ENCODE assay signal across 10 mouse cellular contexts in the genomic region with DNA sequence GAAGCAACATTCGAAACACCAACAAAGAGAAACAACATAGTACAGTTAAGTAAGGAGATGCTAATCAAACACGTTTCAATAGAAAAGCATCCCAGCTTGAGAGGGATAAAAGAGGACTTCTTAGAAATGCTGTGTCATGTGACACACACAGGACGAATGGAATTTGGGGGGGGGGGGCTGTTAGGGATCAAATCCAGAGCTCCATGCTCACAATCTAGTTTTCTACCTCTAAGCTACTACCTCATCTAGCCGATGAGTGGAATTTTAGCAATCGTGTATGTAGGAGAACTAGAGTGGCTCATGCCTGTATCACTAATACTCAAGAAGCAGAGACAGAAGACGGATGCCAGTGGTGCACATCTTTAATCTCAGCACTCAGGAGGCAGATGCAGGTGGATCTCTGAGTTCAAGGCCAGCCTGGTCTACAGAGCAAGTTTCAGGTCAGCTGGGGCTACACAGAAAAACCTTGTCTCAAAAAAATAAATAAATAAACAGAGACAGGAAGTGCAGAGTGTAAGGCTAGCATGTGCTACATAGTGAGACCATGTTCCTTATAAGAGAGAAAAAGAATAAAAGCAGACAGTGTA. TPM values are rescaled to one million over a fixed set of nuclear protein-coding genes. Genes with fewer than 3 reads are reported as not detected.
DNase-seq lines count a peak whose midpoint lies in the region; ATAC-seq and TF ChIP-seq lines count a peak whose summit lies in the region.
"Had no signal": no experiment of that assay in that cellular context is flagged by ENCODE, and none has a peak within 500 bp of the region (broad histone marks: within the 10 kb centered on the region; RNA-seq: fewer than 3 reads in every experiment).

No protein-coding gene starts in this region.

- H3K4me2 ChIP-seq in kidney, embryonic 14.5 days (replicated peaks; ENCODE audit: low read depth, low read length) = no peak overlapping the region; the same call in 1 of the 2 replicates
- no peak overlapping the region; the same call in 1 of the 2 replicates for H3K4me2 ChIP-seq in embryonic facial prominence, embryonic 11.5 days (ENCODE audit: low read depth, low read length)
- H3K4me2 ChIP-seq in hindbrain, postnatal 0 days (ENCODE audit: low read depth, low read length) = peak overlapping the region; percentile 82
- H3K4me2 ChIP-seq in midbrain, postnatal 0 days (ENCODE audit: low read depth, low read length, poor library complexity, severe bottlenecking) = peak overlapping the region; percentile 51

- no peak for TF ChIP-seq CTCF in hindbrain, postnatal 0 days (IDR thresholded peaks at IDR 0.05; ENCODE audit: low read depth)
- no peak for TF ChIP-seq CTCF in midbrain, postnatal 0 days (IDR thresholded peaks at IDR 0.05)

- H3K27me3 ChIP-seq in kidney, embryonic 14.5 days (ENCODE audit: control insufficient read depth, insufficient read depth, low read length) = no peaks in the 10 kb centered on the region
- no peaks in the 10 kb centered on the region for H3K27me3 ChIP-seq in embryonic facial prominence, embryonic 11.5 days (ENCODE audit: control insufficient read depth, insufficient read depth, low read length)
- no peaks in the 10 kb centered on the region for H3K27me3 ChIP-seq in hindbrain, postnatal 0 days (ENCODE audit: insufficient read depth, low read length)
- no peaks in the 10 kb centered on the region for H3K27me3 ChIP-seq in midbrain, postnatal 0 days (ENCODE audit: insufficient read depth, low read length)

- peaks cover 27% of the 10 kb centered on the region for H3K4me1 ChIP-seq in kidney, embryonic 14.5 days (ENCODE audit: control insufficient read depth, insufficient read depth, low read length)
- H3K4me1 ChIP-seq in embryonic facial prominence, embryonic 11.5 days (ENCODE audit: control insufficient read depth, insufficient read depth, low read length) = peaks cover 3% of the 10 kb centered on the region; the same call in 1 of the 2 replicates
- H3K4me1 ChIP-seq in hindbrain, postnatal 0 days (ENCODE audit: insufficient read depth, low read length) = peaks cover 18% of the 10 kb centered on the region; the same call in 1 of the 2 replicates
- peaks cover 9% of the 10 kb centered on the region; the same call in 1 of the 2 replicates for H3K4me1 ChIP-seq in midbrain, postnatal 0 days (ENCODE audit: insufficient read depth, low read length)

- DNase-seq in kidney, postnatal 14 days = no peak
- DNase-seq in embryonic facial prominence, embryonic 11.5 days (ENCODE audit: low spot score) = no peak
- no peak for DNase-seq in hindbrain, postnatal 0 days (ENCODE audit: low spot score)
- DNase-seq in midbrain, postnatal 0 days (ENCODE audit: low spot score) = no peak
- no peak for DNase-seq in thymus, postnatal 25 days
- DNase-seq in layer of hippocampus, postnatal 36 days = no peak
- no peak for DNase-seq in frontal cortex, adult 2 months (ENCODE audit: extremely low spot score in 1 of 2, low spot score in 1 of 2)
- DNase-seq: embryo, embryonic 11 days; kidney, adult 8-10 months had no signal

- peaks cover 10% of the 10 kb centered on the region for H3K36me3 ChIP-seq in kidney, embryonic 14.5 days (ENCODE audit: control insufficient read depth, insufficient read depth, low read length)
- H3K36me3 ChIP-seq in embryonic facial prominence, embryonic 11.5 days (replicated peaks; ENCODE audit: control insufficient read depth, insufficient read depth, low read depth, low read length) = no peaks in the 10 kb centered on the region; the same call in 1 of the 2 replicates
- no peaks in the 10 kb centered on the region; the same call in 1 of the 2 replicates for H3K36me3 ChIP-seq in hindbrain, postnatal 0 days (ENCODE audit: insufficient read depth, low read length)
- peaks cover 3% of the 10 kb centered on the region; the same call in 1 of the 2 replicates for H3K36me3 ChIP-seq in midbrain, postnatal 0 days (ENCODE audit: insufficient read depth, low read length)

- H3K9me3 ChIP-seq in kidney, embryonic 14.5 days (ENCODE audit: control insufficient read depth, low read length) = no peaks in the 10 kb centered on the region
- no peaks in the 10 kb centered on the region for H3K9me3 ChIP-seq in embryonic facial prominence, embryonic 11.5 days (replicated peaks; ENCODE audit: control insufficient read depth, low read length)
- no peaks in the 10 kb centered on the region for H3K9me3 ChIP-seq in hindbrain, postnatal 0 days (ENCODE audit: low read length)
- H3K9me3 ChIP-seq in midbrain, postnatal 0 days (ENCODE audit: low read length) = no peaks in the 10 kb centered on the region

- 83% methylated on average over 6 of the region's 6 CpGs for WGBS in kidney, embryonic 14.5 days
- 76% methylated on average over 6 of the region's 6 CpGs for WGBS in embryonic facial prominence, embryonic 11.5 days
- 76% methylated on average over 6 of the region's 6 CpGs for WGBS in hindbrain, postnatal 0 days
- 60% methylated on average over 6 of the region's 6 CpGs for WGBS in midbrain, postnatal 0 days

- H3K4me3 ChIP-seq in kidney, embryonic 14.5 days (ENCODE audit: low read length) = no peak overlapping the region
- no peak overlapping the region for H3K4me3 ChIP-seq in embryonic facial prominence, embryonic 11.5 days (ENCODE audit: low read depth, low read length)
- H3K4me3 ChIP-seq in hindbrain, postnatal 0 days (ENCODE audit: low read length) = 0 out of 2 replicates have a peak overlapping the region, but pooled peaks have one; percentile 77
- H3K4me3 ChIP-seq in midbrain, postnatal 0 days (ENCODE audit: low read depth, low read length) = peak overlapping the region; percentile 98

- peak overlapping the region; percentile 96; the same call in 1 of the 2 replicates for H3K9ac ChIP-seq in kidney, embryonic 14.5 days (ENCODE audit: low read depth, low read length)
- H3K9ac ChIP-seq in embryonic facial prominence, embryonic 11.5 days (replicated peaks; ENCODE audit: low read length) = no peak overlapping the region; the same call in 1 of the 2 replicates
- H3K9ac ChIP-seq in hindbrain, postnatal 0 days (replicated peaks; ENCODE audit: low read length) = peak overlapping the region; percentile 93; the same call in 1 of the 2 replicates
- 0 out of 2 replicates have a peak overlapping the region, but pooled peaks have one; percentile 34 for H3K9ac ChIP-seq in midbrain, postnatal 0 days (replicated peaks; ENCODE audit: low read length, poor library complexity, severe bottlenecking)

- H3K27ac ChIP-seq in kidney, embryonic 14.5 days (ENCODE audit: low read depth, low read length) = no peak overlapping the region
- H3K27ac ChIP-seq in embryonic facial prominence, embryonic 11.5 days (replicated peaks; ENCODE audit: low read depth, low read length) = 0 out of 2 replicates have a peak overlapping the region, but pooled peaks have one; percentile 60
- H3K27ac ChIP-seq in hindbrain, postnatal 0 days = peak overlapping the region; percentile 92
- peak overlapping the region; percentile 91 for H3K27ac ChIP-seq in midbrain, postnatal 0 days (ENCODE audit: low read depth, low read length)

- no peak for ATAC-seq in kidney, embryonic 14.5 days (ENCODE audit: low FRiP score, low TSS enrichment)
- no peak for ATAC-seq in embryonic facial prominence, embryonic 11.5 days (replicated peaks; ENCODE audit: insufficient number of reproducible peaks, low FRiP score, low TSS enrichment, low read depth)
- ATAC-seq in hindbrain, postnatal 0 days = no peak
- ATAC-seq in midbrain, postnatal 0 days (ENCODE audit: low FRiP score) = no peak

RNA-seq across cellular contexts. Expression of a gene that starts 0.9 kb away (rescaled TPM):
- 81.9 TPM in 2 replicates for polyA plus RNA-seq in kidney, embryonic 14.5 days (2014; fragmentation: Nextera tagmentation; extraction: Ambion mirVana)
- polyA plus RNA-seq in embryonic facial prominence, embryonic 11.5 days (2014; fragmentation: Nextera tagmentation; extraction: Ambion mirVana) = 75.0 and 80.1 TPM in 2 replicates
- total RNA-seq in hindbrain, postnatal 0 days (2014; rRNA removed) = 108 and 112 TPM in 2 replicates
- 141 and 145 TPM in 2 replicates for polyA plus RNA-seq in hindbrain, postnatal 0 days (2015; fragmentation: Nextera tagmentation; extraction: Ambion mirVana)
- 103 and 118 TPM in 2 replicates for total RNA-seq in midbrain, postnatal 0 days (2014; rRNA removed)
- 154 and 158 TPM in 2 replicates for polyA plus RNA-seq in midbrain, postnatal 0 days (2015; fragmentation: Nextera tagmentation; extraction: Ambion mirVana)
- total RNA-seq in layer of hippocampus, postnatal 36 days (2021) = 100 to 1,000 TPM; 238 to 245 TPM
- polyA plus RNA-seq in frontal cortex, adult 2 months (2012; rRNA removed) = 177 and 178 TPM in 2 replicates

RNA-seq across cellular contexts. Expression of a gene that starts 5.8 kb away (rescaled TPM):
- 39.7 and 58.8 TPM in 2 replicates for polyA plus RNA-seq in kidney, embryonic 14.5 days (2014; fragmentation: Nextera tagmentation; extraction: Ambion mirVana)
- polyA plus RNA-seq in embryonic facial prominence, embryonic 11.5 days (2014; fragmentation: Nextera tagmentation; extraction: Ambion mirVana) = 51.7 and 52.2 TPM in 2 replicates
- 30.5 and 31.4 TPM in 2 replicates for total RNA-seq in hindbrain, postnatal 0 days (2014; rRNA removed)
- polyA plus RNA-seq in hindbrain, postnatal 0 days (2015; fragmentation: Nextera tagmentation; extraction: Ambion mirVana) = 47.1 and 47.5 TPM in 2 replicates
- total RNA-seq in midbrain, postnatal 0 days (2014; rRNA removed) = 29.6 and 36.7 TPM in 2 replicates
- 42.8 and 43.5 TPM in 2 replicates for polyA plus RNA-seq in midbrain, postnatal 0 days (2015; fragmentation: Nextera tagmentation; extraction: Ambion mirVana)
- 10 to 100 TPM; 38.0 to 40.0 TPM for total RNA-seq in layer of hippocampus, postnatal 36 days (2021)
- 29.4 and 34.3 TPM in 2 replicates for polyA plus RNA-seq in frontal cortex, adult 2 months (2012; rRNA removed)

RNA-seq across cellular contexts. Expression of a gene that starts 27.2 kb away (rescaled TPM):
- 1,720 and 2,039 TPM in 2 replicates for polyA plus RNA-seq in kidney, embryonic 14.5 days (2014; fragmentation: Nextera tagmentation; extraction: Ambion mirVana)
- polyA plus RNA-seq in embryonic facial prominence, embryonic 11.5 days (2014; fragmentation: Nextera tagmentation; extraction: Ambion mirVana) = 1,836 and 1,851 TPM in 2 replicates
- total RNA-seq in hindbrain, postnatal 0 days (2014; rRNA removed) = 184 and 239 TPM in 2 replicates
- 1,016 and 1,030 TPM in 2 replicates for polyA plus RNA-seq in hindbrain, postnatal 0 days (2015; fragmentation: Nextera tagmentation; extraction: Ambion mirVana)
- 196 and 214 TPM in 2 replicates for total RNA-seq in midbrain, postnatal 0 days (2014; rRNA removed)
- 893 and 930 TPM in 2 replicates for polyA plus RNA-seq in midbrain, postnatal 0 days (2015; fragmentation: Nextera tagmentation; extraction: Ambion mirVana)
- total RNA-seq in layer of hippocampus, postnatal 36 days (2021) = 100 to 1,000 TPM; 813 to 849 TPM
- 637 and 750 TPM in 2 replicates for polyA plus RNA-seq in frontal cortex, adult 2 months (2012; rRNA removed)

RNA-seq across cellular contexts. Expression of a gene that starts 38.0 kb away (rescaled TPM):
- polyA plus RNA-seq in kidney, embryonic 14.5 days (2014; fragmentation: Nextera tagmentation; extraction: Ambion mirVana) = 116 and 120 TPM in 2 replicates
- polyA plus RNA-seq in embryonic facial prominence, embryonic 11.5 days (2014; fragmentation: Nextera tagmentation; extraction: Ambion mirVana) = 101 and 108 TPM in 2 replicates
- total RNA-seq in hindbrain, postnatal 0 days (2014; rRNA removed) = 28.8 and 55.6 TPM in 2 replicates
- polyA plus RNA-seq in hindbrain, postnatal 0 days (2015; fragmentation: Nextera tagmentation; extraction: Ambion mirVana) = 99.1 and 99.3 TPM in 2 replicates
- 33.2 and 41.5 TPM in 2 replicates for total RNA-seq in midbrain, postnatal 0 days (2014; rRNA removed)
- 95.5 and 101 TPM in 2 replicates for polyA plus RNA-seq in midbrain, postnatal 0 days (2015; fragmentation: Nextera tagmentation; extraction: Ambion mirVana)
- 100 to 1,000 TPM; 117 to 122 TPM for total RNA-seq in layer of hippocampus, postnatal 36 days (2021)
- polyA plus RNA-seq in frontal cortex, adult 2 months (2012; rRNA removed) = 129 and 134 TPM in 2 replicates

RNA-seq across cellular contexts. Expression of a gene that starts 53.3 kb away (rescaled TPM):
- 320 and 334 TPM in 2 replicates for polyA plus RNA-seq in kidney, embryonic 14.5 days (2014; fragmentation: Nextera tagmentation; extraction: Ambion mirVana)
- polyA plus RNA-seq in embryonic facial prominence, embryonic 11.5 days (2014; fragmentation: Nextera tagmentation; extraction: Ambion mirVana) = 376 and 390 TPM in 2 replicates
- total RNA-seq in hindbrain, postnatal 0 days (2014; rRNA removed) = 42.5 and 47.5 TPM in 2 replicates
- 119 and 127 TPM in 2 replicates for polyA plus RNA-seq in hindbrain, postnatal 0 days (2015; fragmentation: Nextera tagmentation; extraction: Ambion mirVana)
- total RNA-seq in midbrain, postnatal 0 days (2014; rRNA removed) = 44.1 and 45.5 TPM in 2 replicates
- polyA plus RNA-seq in midbrain, postnatal 0 days (2015; fragmentation: Nextera tagmentation; extraction: Ambion mirVana) = 88.0 and 93.8 TPM in 2 replicates
- total RNA-seq in layer of hippocampus, postnatal 36 days (2021) = 10 to 100 TPM; 85.8 to 88.9 TPM
- polyA plus RNA-seq in frontal cortex, adult 2 months (2012; rRNA removed) = 67.9 and 79.2 TPM in 2 replicates

Comparison
In these comparisons a context has a peak if more than half of its experiments do, and no peak if none do; other contexts are left out.
1. H3K4me2 ChIP-seq: peak in hindbrain, postnatal 0 days (single experiment) and midbrain, postnatal 0 days (single experiment); none in kidney, embryonic 14.5 days (single experiment) and embryonic facial prominence, embryonic 11.5 days (single experiment).
2. H3K4me3 ChIP-seq: peak in hindbrain, postnatal 0 days (single experiment) and midbrain, postnatal 0 days (single experiment); none in kidney, embryonic 14.5 days (single experiment) and embryonic facial prominence, embryonic 11.5 days (single experiment).